Mouse (Mus musculus): ENCODE results near the gene D630003M21Rik. TPM values are rescaled to one million over a fixed set of nuclear protein-coding genes. Genes with fewer than 3 reads are reported as not detected.

The D630003M21Rik gene
- polyA plus RNA-seq, 2 experiments = 12.7 to 19.2 TPM

GRCm38 (mm10) chr2:158179370-158180111 lies 49.5 kb downstream of the D630003M21Rik start:
- no peaks in the 10 kb centered on the region for H3K9me3 ChIP-seq (ENCODE audit: control insufficient read depth, low read length)
- no peaks in the 10 kb centered on the region for H3K27me3 ChIP-seq (ENCODE audit: control insufficient read depth, insufficient read depth, low read length)
- no peak overlapping the region for H3K27ac ChIP-seq (replicated peaks; ENCODE audit: low read depth, low read length)
- H3K4me3 ChIP-seq (replicated peaks; ENCODE audit: low read length) = peak overlapping the region; percentile 30
- peaks cover 11% of the 10 kb centered on the region for H3K4me1 ChIP-seq (ENCODE audit: control insufficient read depth, insufficient read depth, low read length)
- ATAC-seq (ENCODE audit: low FRiP score, low read depth) (peak; percentile 46; the same call in 1 of the 2 replicates), DNase-seq (ENCODE audit: low spot score) (peak; percentile 16)
- WGBS = 25% methylated on average over 18 of the region's 18 CpGs
- H3K36me3 ChIP-seq (ENCODE audit: control insufficient read depth, insufficient read depth, low read length) = no peaks in the 10 kb centered on the region
- no peak for TF ChIP-seq POLR2A (IDR thresholded peaks at IDR 0.05; ENCODE audit: borderline replicate concordance, extremely low read depth, insufficient read depth, insufficient read length)
- H3K9ac ChIP-seq (ENCODE audit: low read depth, low read length, severe bottlenecking) = peak overlapping the region; percentile 48
- peak overlapping the region; percentile 59 for H3K4me2 ChIP-seq (replicated peaks; ENCODE audit: low read depth, low read length, severe bottlenecking)

- no peaks in the 10 kb centered on the region for H3K9me3 ChIP-seq (ENCODE audit: control insufficient read depth, low read length)
- H3K4me3 ChIP-seq (replicated peaks; ENCODE audit: low read length) = peak overlapping the region; percentile 30
- H3K4me2 ChIP-seq (replicated peaks; ENCODE audit: low read depth, low read length, severe bottlenecking) = peak overlapping the region; percentile 59
- H3K4me1 ChIP-seq (ENCODE audit: control insufficient read depth, insufficient read depth, low read length) = peaks cover 11% of the 10 kb centered on the region
- peak; percentile 62 for DNase-seq (ENCODE audit: low spot score)
- H3K27ac ChIP-seq (replicated peaks; ENCODE audit: low read depth, low read length) = no peak overlapping the region
- WGBS = 9% methylated on average over 16 of the region's 19 CpGs
- H3K9ac ChIP-seq (ENCODE audit: low read depth, low read length, severe bottlenecking) = peak overlapping the region; percentile 48
- H3K36me3 ChIP-seq (ENCODE audit: control insufficient read depth, insufficient read depth, low read length) = no peaks in the 10 kb centered on the region
- no peaks in the 10 kb centered on the region for H3K27me3 ChIP-seq (ENCODE audit: control insufficient read depth, insufficient read depth, low read length)
- peak; percentile 88 for ATAC-seq (ENCODE audit: low FRiP score, low read depth)
- no peak for TF ChIP-seq POLR2A (IDR thresholded peaks at IDR 0.05; ENCODE audit: borderline replicate concordance, extremely low read depth, insufficient read depth, insufficient read length)
Observed at GRCm38 (mm10) chr2:158178696-158179369, 50.2 kb downstream of the D630003M21Rik start.

GRCm38 (mm10) chr2:158178139-158178538 lies 50.9 kb downstream of the D630003M21Rik start:
- Histone ChIP-seq H3K9me3 (ENCODE audit: control insufficient read depth, low read length) (no peaks in the 10 kb centered on the region), H3K27ac (replicated peaks; ENCODE audit: low read depth, low read length) (no peak overlapping the region), H3K4me2 (replicated peaks; ENCODE audit: low read depth, low read length, severe bottlenecking) (no peak overlapping the region), H3K27me3 (ENCODE audit: control insufficient read depth, insufficient read depth, low read length) (no peaks in the 10 kb centered on the region), H3K4me3 (replicated peaks; ENCODE audit: low read length) (no peak overlapping the region), H3K9ac (ENCODE audit: low read depth, low read length, severe bottlenecking) (no peak overlapping the region), H3K4me1 (ENCODE audit: control insufficient read depth, insufficient read depth, low read length) (peaks cover 11% of the 10 kb centered on the region), H3K36me3 (ENCODE audit: control insufficient read depth, insufficient read depth, low read length) (no peaks in the 10 kb centered on the region)
- ATAC-seq (ENCODE audit: low FRiP score, low read depth) (no peak), DNase-seq (ENCODE audit: low spot score) (no peak)
- TF ChIP-seq POLR2A (IDR thresholded peaks at IDR 0.05; ENCODE audit: borderline replicate concordance, extremely low read depth, insufficient read depth, insufficient read length) = no peak
- 70% methylated on average over 4 of the region's 4 CpGs for WGBS

DNA sequence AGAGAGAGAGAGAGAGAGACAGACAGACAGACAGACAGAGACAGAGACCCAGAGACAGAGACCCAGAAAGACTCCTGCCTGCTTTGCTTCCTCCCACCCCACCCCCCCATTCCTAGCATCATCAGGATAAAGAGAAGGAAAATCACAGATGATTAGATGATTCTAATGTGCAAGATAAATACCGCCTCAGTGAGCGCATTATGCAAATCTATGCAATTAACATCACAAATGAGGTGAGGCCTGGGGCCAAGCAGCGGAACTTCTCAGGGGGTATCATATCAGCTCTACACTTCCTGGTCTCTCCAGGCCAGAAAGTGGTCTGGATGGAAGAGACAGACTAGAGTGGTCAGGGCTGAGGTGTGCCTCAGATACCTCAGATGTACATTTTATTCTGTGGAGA lies 51.4 kb downstream of the D630003M21Rik start:
- DNase-seq (ENCODE audit: low spot score) (no peak), ATAC-seq (ENCODE audit: low FRiP score, low read depth) (no peak)
- H3K27me3 ChIP-seq (ENCODE audit: control insufficient read depth, insufficient read depth, low read length) = no peaks in the 10 kb centered on the region
- H3K9me3 ChIP-seq (ENCODE audit: control insufficient read depth, low read length) = no peaks in the 10 kb centered on the region
- H3K4me3 ChIP-seq (replicated peaks; ENCODE audit: low read length) = no peak overlapping the region
- 77% methylated on average over 3 of the region's 3 CpGs for WGBS
- H3K4me1 ChIP-seq (ENCODE audit: control insufficient read depth, insufficient read depth, low read length) = peaks cover 11% of the 10 kb centered on the region
- H3K4me2 ChIP-seq (replicated peaks; ENCODE audit: low read depth, low read length, severe bottlenecking) = no peak overlapping the region
- H3K36me3 ChIP-seq (ENCODE audit: control insufficient read depth, insufficient read depth, low read length) = no peaks in the 10 kb centered on the region
- H3K27ac ChIP-seq (replicated peaks; ENCODE audit: low read depth, low read length) = no peak overlapping the region
- no peak for TF ChIP-seq POLR2A (IDR thresholded peaks at IDR 0.05; ENCODE audit: borderline replicate concordance, extremely low read depth, insufficient read depth, insufficient read length)
- no peak overlapping the region for H3K9ac ChIP-seq (ENCODE audit: low read depth, low read length, severe bottlenecking)

- no peaks in the 10 kb centered on the region for H3K9me3 ChIP-seq (ENCODE audit: control insufficient read depth, low read length)
- no peak overlapping the region for H3K27ac ChIP-seq (replicated peaks; ENCODE audit: low read depth, low read length)
- H3K36me3 ChIP-seq (ENCODE audit: control insufficient read depth, insufficient read depth, low read length) = no peaks in the 10 kb centered on the region
- DNase-seq (ENCODE audit: low spot score) (no peak), ATAC-seq (ENCODE audit: low FRiP score, low read depth) (no peak)
- H3K27me3 ChIP-seq (ENCODE audit: control insufficient read depth, insufficient read depth, low read length) = no peaks in the 10 kb centered on the region
- H3K4me1 ChIP-seq (ENCODE audit: control insufficient read depth, insufficient read depth, low read length) = peaks cover 11% of the 10 kb centered on the region
- TF ChIP-seq POLR2A (IDR thresholded peaks at IDR 0.05; ENCODE audit: borderline replicate concordance, extremely low read depth, insufficient read depth, insufficient read length) = no peak
- no peak overlapping the region for H3K4me3 ChIP-seq (replicated peaks; ENCODE audit: low read length)
- H3K4me2 ChIP-seq (replicated peaks; ENCODE audit: low read depth, low read length, severe bottlenecking) = no peak overlapping the region
- no peak overlapping the region for H3K9ac ChIP-seq (ENCODE audit: low read depth, low read length, severe bottlenecking)
- 90% methylated on average over 9 of the region's 9 CpGs for WGBS
Observed at GRCm38 (mm10) chr2:158176763-158177162, 52.3 kb downstream of the D630003M21Rik start.

Data from limb, embryonic 14.5 days (tissue).